Mouse (Mus musculus) left cerebral cortex, adult 2 months (tissue): ENCODE measurements at regions not wholly inside any gene's neighbourhood (a gene's known extent, or its start where the extent isn't known, plus 50 kb on each side); places are given as distances from the start of the nearest gene placed in this dataset.
A peak's percentile ranks its signal among the peaks of the same experiment; 100 is the strongest.
"Not testable (repeated sequence)": the region's sequence is repeated elsewhere in the genome, so short reads cannot be mapped to it uniquely, and the experiment has no call there.

Experiments
- DNase-seq, 2 experiments: peaks; one replicate each; pipeline ENCODE4 v3.0.0; 2021 to 2022; ENCODE audit warnings: low spot score in 2 of 2, mixed read lengths in 1 of 2; ENCODE audit errors: extremely low spot score in 1 of 2
- H3K27ac ChIP-seq: fragments of 200-600 bp; 2 replicates; pipeline ENCODE4 v1.8.1; 2022
- H3K4me3 ChIP-seq: fragments of 200-600 bp; 2 replicates; pipeline ENCODE4 v1.8.1; 2022
- intact Hi-C: fragments of 180-260 bp; cut with DNase I; formaldehyde crosslinking; loops from one replicate; pipeline ENCODE4 v1.15.1; 2025

DNA sequence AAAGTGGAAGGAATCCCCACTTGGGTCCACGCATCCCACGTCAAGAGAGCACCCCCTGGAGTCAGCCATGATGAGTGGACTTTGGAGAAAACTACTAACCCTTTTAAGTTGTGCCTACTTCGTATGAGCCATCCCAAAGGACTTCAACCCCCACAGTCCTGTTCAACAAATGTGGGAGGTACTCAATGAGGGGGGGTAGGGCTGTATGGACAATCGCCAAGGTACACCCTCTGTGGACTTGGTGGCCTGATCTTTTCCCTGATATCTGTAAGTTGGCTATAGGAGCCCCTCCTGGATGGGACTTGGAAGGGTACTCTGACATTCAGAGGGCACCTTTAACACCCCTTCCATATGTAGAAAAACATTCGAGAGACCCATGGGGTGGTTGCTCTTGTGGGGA is 256.5 kb upstream of the Olfr161 start:
- DNase-seq, H3K4me3 ChIP-seq, intact Hi-C loops, H3K27ac ChIP-seq: not testable (repeated sequence)

DNA sequence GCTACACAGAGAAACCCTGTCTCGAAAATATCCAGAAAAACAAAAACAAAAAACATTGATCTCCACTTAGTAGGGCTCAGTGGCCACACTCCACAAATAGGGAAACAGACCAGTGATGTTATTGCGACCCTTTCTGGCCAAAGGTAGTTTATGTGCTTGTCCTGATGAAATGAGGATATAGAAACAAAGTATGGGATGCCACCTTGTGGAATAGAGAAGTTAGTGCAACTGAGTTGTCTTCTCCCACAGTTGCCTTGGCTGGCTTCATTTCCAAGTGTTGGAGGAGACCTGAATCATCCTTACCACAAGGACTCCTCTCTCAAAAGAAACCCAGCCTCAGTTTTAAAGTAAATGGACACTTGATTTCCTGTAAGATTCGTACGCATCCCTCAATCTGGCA is 247.5 kb upstream of the Olfr161 start:
- DNase-seq, intact Hi-C loops, H3K27ac ChIP-seq: not testable (repeated sequence)

DNA sequence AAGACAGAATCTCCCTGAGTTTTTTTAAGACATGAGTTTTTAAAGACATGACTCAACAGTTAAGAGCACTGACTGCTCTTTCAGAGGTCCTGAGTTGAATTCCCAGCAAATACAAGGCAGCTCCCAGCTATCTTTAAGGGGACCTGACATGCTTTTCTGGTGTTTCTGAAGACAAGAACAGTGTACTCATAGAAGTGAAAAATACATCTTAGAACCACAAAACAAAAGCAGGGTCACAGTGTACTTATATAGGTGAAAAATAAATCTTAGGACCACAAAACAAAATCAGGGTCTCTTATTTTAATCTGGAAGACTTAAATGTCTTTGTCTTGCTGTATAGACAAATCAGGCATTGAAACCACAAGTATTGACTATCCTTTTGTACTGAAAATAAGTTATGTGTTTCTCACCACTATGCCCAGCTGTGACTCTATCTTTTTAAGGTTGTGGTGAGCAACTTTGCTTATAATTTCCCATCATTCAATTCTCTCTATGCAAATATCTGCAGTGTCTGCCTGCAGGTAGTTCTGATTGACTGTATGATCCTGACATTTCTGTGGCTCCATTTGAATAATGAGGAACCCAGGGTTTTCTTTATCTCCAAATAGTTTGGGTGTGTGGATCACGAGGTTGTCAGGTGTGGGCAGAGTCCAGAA is 246.0 kb upstream of the Olfr161 start:
- H3K27ac ChIP-seq, DNase-seq, H3K4me3 ChIP-seq, intact Hi-C loops: not testable (repeated sequence)

More for the DNA sequence above, 247.5 kb upstream of the Olfr161 start:
- not testable (repeated sequence) for H3K4me3 ChIP-seq

DNA sequence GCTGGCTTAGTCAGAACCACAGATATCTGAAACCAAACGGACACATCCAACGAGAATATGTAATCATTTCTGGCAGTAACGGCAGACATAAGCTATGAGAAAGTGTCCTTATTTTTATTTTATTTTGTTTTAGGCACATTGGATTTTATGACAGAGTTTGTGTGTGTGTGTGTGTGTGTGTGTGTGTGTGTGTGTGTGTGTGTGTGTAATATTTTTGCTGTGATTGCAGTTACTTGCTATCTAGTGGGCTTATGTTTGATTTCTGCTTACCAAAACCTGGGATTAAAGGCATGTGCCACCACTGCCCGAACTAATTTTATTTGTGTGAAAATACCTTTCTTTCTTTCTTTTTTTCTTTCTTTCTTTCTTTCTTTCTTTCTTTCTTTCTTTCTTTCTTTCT is 241.5 kb upstream of the Olfr161 start:
- DNase-seq, intact Hi-C loops, H3K27ac ChIP-seq: not testable (repeated sequence)

DNA sequence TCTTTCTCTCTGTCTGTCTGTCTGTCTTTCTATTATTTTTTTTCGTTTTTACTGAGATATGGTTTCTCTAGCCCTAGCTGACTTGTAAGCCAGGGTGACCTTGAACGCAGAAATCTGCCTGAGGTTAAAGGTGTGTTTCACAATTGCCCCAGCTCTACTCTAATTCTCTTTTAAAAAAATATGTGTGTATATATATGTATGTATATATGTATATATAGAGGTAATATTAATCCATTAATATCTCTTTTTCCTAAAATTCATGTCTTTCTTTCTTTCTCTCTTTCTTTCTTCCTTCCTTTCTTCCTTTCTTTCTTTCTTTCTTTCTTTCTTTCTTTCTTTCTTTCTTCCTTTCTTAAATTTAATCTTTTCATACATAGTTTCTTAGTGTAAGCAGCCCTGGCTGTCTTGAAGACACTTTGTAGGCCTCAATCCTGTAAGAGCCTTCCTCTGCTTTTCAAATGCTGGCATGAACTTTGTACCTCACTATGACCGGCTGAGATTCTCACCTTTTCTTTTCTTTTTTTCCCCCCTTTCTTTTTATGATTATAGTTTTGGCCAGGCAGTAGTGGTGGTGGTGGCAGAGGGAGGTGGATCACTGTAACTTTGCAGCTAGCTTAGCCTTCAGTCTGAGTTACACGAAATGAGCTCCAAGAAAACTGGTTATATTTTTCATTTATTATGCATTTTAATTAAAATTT is 240.8 kb upstream of the Olfr161 start:
- H3K4me3 ChIP-seq, H3K27ac ChIP-seq, intact Hi-C loops, DNase-seq: not testable (repeated sequence)

More for the DNA sequence above, 241.5 kb upstream of the Olfr161 start:
- H3K4me3 ChIP-seq: not testable (repeated sequence)

DNA sequence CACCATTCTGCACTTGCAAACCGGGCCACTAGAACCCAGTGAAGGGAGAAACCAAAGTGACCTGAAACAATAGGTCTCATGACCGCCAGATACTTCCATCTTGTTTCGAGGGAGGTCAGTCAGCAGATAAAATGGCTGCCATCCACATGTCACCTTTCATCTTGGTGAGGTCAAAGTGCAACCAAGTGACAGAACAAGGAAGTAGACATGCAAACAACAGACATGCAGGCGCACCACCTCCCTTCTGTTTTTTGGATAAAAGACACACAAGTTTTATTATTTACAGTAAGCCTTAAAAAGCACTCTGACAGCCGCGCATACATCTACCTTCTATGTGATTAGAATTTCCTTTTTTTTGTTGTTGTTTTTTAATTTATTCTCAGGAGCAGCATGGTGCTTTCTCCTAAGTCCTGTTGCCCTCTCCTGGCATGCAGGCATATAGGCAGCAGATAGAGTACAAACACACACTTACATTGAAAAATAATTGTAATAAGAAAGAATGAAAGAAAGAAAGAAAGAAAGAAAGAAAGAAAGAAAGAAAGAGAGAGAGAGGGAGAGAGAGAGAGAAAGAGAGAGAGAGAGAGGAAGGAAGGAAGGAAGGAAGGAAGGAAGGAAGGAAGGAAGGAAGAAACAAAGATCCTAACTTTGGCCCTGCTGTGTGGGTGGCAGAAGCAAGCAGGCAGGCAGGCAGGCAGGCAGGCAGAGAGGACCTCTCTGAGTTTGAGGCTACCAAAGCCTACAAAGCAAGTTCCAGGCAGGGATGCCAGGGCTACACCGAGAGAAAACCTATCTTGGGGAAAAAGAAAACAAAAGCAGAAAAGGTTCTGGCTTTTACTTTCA is 240.0 kb upstream of the Olfr161 start:
- H3K27ac ChIP-seq, DNase-seq, H3K4me3 ChIP-seq, intact Hi-C loops: not testable (repeated sequence)

DNA sequence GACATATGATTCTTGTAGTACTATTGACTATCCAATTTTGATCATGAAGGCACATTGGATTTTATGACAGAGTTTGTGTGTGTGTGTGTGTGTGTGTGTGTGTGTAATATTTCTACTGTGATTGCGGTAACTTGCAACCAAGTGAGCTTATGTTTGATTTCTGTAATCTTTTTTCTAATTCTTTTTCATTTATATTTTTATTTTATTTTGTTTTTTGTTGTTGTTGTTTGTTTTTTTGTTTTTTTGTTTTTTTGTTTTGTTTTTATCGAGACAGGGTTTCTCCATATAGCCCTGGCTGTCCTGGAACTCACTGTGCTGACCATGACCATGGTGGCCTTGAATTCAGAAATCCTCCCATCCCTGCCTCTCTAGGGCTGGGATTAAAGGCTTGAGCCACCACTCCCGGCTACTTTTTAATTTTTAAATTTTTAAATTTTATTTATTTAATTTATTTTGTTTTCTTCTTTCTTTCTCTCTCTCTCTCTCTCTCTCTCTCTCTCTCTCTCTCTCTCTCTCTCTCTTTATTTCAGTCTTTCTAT is 239.3 kb upstream of the Olfr161 start:
- H3K27ac ChIP-seq, intact Hi-C loops, H3K4me3 ChIP-seq: not testable (repeated sequence)
- DNase-seq: peak in 1 of 2 experiments; percentile 17
